Mouse (Mus musculus): ENCODE results near the gene AL731706.2.

DNA sequence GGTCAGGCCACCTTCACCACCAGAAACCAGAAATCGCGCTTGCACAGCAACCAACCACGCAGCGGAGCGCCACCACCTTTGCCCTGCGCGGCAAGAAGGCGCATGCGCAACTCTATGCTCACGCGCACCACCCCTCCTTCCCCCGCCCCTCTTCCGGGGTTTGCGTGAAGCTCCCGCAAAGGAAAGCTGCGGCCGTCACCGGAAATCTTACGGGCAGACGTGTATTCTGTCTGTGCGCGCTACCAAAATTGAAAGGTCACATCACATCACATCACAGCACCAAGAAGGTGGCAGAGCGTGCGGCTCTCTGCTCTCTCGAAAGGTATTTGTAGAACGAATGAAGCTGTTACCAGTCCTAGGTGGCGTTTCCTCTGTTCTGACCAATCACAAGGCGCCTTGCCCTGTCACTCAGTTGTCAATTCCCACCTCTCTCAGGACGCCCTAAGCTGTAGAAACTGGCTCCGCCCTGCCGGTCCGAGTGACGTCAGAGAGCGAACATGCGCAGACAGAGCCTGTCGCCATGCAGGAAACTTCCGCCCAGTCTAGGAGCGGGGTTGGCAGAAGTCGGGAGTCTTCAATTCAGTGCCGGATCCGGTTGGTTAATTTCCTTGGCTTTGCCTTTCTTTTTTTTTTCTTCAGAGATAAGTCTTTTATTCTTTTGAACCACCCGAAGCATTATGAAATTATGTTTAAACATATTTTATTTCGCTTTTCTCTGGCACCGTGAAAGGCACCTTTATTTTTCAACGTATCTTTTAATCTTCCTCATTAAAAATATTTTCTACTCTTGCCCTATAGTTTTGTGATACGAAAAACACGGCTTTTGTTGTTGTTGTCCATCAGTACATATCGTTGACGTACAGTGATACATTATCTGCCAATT is 5.8 kb upstream of the AL731706.2 start, which contains the start of the genes Slx4ip, AL731706.1 and Mkks:
- TF ChIP-seq CTCF (IDR thresholded peaks at IDR 0.05; ENCODE audit: low read depth, low read length) (no peak), TAL1 (conservative IDR thresholded peaks at IDR 0.05; ENCODE audit: low read depth, low read length) (no peak), GATA1 (IDR thresholded peaks at IDR 0.05; ENCODE audit: borderline replicate concordance, low read length) (no peak), POLR2AphosphoS5 (IDR thresholded peaks at IDR 0.05; ENCODE audit: insufficient replicate concordance, low read depth, low read length) (no peak)

All from G1E (cell line).